Mouse (Mus musculus) right cerebral cortex, postnatal 14 days (tissue): Measurements from ENCODE around the gene Atmin.

ENCODE experiments used
- DNase-seq: peaks from one replicate; pipeline ENCODE4 v3.0.0; 2022

Gene Atmin

GRCm38 (mm10) chr8:116943161-116943554, at the start of gene Atmin:
Gene Atmin (plus strand): TSS chr8:116943393.
- DNase-seq: peak; percentile 87

GRCm38 (mm10) chr8:116893938-116894337, 49.3 kb upstream of the Atmin start:
- DNase-seq: no peak

DNA sequence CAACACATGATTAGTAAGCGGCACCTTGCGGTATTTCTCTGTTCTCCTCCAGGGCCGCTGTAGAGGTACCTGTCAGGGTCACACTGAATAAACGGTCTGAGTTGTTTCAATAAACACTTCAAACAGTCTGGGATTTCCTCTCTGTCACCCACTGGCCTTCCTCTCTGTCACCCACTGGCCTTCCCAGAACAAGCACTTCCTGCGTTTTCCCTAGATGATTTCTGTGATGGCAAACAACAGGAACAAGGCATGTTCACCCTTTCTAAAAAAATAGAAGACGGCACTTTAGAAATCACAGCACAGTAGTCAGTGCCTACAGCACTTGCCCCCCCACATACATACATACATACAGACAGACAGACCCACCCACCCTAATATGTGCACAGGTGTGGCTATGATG, 47.7 kb upstream of the Atmin start:
- no peak for DNase-seq

DNA sequence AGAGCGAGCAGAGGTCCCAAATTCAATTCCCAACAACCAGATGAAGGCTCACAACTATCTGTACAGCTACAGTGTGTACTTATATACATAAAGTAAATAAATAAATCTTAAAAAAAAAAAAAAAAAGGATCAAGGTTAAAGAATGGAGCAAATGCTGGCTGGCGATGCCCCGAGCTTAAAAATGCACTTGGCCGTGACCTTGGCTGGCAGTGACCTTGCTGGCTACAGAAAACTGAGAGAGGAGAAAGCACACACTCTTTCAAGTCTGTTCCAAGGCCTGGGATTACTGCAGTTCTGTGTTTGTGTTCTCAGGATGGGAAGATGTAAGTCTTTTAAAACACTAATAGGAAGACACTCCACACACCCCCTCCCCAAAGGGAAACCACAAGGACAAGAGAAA, 38.5 kb upstream of the Atmin start:
- no peak for DNase-seq

DNA sequence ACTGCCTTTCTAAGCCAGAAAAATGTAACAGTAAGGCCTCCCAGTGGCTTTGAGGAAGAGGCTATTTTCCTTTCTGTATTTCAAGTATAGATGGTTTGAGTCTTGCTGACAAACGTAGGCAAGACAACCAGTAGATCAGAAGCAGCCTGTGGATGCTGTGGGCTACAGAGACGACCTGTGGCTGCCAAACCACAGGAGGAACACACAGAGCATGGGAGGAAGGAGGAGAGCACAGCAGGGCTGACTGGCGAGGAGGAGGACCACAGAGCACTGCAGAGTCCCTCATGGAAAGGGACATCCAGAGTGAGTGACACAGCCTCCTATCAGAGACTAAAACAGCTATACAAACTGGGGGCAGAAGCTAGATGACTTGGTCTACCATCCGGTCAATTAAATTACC, 37.9 kb upstream of the Atmin start:
- DNase-seq: no peak

GRCm38 (mm10) chr8:116905836-116906235, 37.4 kb upstream of the Atmin start:
- no peak for DNase-seq

DNA sequence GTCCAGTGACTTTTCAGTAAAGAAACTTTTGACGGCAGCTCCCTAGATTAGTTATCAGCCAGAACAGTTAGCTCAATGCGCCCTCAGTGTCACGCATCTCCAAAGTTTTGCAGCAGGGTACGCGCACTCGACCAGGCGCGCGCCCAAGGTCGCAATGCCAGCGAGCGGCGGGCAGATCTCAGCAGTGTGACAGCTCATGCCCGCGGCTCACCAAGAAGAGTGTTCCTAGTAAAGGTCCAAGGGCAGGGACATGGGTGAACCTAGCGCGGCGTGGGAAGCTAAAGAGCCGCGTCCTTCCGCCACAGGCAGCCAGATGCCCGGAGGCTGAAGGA, 22.2 kb upstream of the Atmin start:
- no peak for DNase-seq

DNA sequence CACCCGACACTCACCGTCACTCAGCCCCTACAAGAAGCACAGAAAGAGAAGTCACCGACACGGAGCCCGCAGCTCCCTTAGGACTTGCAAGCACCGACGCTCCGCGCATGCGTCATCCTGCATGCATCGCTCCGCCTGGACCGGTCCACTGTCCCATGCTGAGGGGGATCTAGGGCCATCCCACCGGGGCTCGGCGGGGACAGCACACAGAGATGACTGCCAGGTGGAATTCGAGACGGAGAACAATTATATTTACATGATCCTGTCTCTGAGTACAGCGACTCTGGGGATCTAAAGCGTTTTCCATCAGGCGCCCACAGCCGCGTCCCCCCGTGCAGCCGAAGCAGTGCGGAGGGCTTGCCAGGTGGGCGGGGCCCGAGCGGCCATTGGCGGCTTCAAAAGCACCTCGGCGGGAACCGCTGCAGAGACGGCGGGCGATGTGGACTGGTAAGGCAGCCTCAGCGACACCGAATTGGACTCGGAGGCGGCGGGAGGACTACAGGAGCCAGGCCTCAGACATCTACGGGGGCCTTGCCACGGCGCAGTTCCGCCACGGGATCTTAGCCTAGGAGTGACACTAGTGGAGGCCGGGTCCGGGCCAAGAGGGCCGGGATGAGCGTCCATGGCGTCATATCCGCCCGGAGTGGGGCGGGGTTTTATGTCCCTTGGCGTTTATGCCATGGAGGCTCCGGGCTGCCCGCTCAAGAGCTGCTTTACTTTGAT, 21.7 kb upstream of the Atmin start, which contains the start of the genes Cmc2 and Cenpn:
Gene Cmc2 (minus strand): TSS at position 119 of the 723 bp plus-strand sequence.
Gene Cenpn (plus strand): TSS at position 394 of the 723 bp plus-strand sequence.
- DNase-seq: peak; percentile 93

DNA sequence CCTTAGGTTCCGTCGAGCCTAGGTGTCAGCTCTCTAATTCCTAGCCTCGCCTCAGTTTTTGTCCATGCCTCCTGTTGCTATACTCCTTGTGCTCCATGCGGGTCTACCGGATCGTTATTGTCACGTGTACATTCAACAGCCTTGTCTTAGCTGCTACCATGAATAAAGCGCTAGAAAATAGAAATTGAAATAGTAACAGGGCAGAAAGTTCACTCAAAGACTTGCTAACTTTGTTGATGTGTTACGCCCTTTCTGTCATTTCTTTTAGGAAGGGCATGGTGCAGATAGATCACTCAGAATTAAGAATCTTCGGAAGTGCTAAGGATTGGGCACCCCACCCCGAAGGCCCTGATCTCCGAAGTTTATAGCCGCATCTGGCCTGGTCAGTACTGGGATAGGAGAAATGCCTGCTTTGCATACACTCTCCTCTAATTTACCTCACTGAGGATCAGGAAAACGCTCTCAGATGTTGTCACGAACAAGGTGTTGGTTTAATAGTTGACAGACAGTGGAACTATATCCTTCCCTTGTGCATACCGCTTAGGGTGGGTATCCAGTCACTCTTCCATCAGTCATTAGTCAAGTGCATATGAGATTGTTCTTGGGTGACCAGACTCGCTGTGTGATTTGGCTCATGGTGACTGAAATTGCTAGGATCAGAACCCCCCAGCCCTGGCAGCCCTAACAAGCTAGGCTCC, 21.0 kb upstream of the Atmin start:
- DNase-seq: no peak

DNA sequence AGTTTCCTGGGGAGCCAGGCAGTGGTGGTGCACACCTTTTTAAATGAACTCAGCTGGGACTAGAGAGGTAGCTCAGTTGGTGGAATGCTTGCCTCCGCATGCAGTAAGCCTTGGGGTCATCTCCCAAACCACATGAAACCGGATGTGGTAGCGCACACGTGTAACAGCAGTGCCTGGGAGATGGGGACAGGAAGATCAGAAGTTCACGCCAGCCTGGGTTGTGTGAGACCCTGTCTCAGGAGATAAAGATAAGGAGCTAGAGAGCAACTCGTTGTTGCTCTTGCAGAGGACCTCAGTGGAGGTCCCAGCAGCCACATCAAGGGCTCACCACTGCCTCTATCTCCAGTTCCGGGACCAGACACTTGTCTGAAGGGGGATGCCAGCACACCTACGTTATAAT, 19.7 kb upstream of the Atmin start:
- no peak for DNase-seq

DNA sequence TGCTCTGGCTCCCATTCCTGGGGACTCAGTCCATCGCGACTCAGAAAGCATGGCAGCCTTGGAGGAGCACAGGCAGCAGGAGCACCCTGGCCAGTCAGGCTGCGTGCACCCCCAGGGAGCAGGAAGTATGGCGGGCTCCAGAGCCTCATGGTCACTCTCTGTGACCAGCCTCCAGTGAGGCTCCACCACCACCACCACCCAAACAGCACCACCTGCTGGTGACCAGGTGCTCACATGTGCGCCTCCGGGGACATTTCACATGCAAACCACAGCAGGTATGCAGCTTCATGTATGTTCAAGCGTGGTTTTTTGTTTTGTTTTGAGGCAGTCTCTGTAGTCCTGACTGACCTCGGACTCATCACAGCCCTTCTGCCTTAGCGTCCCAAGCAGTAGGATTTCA, 15.3 kb upstream of the Atmin start:
- no peak for DNase-seq

- no peak for DNase-seq
Measured at GRCm38 (mm10) chr8:116928588-116928987, 14.6 kb upstream of the Atmin start.

GRCm38 (mm10) chr8:116934976-116935375, 8.2 kb upstream of the Atmin start:
- no peak for DNase-seq

GRCm38 (mm10) chr8:116935506-116935905, 7.7 kb upstream of the Atmin start:
- no peak for DNase-seq

DNA sequence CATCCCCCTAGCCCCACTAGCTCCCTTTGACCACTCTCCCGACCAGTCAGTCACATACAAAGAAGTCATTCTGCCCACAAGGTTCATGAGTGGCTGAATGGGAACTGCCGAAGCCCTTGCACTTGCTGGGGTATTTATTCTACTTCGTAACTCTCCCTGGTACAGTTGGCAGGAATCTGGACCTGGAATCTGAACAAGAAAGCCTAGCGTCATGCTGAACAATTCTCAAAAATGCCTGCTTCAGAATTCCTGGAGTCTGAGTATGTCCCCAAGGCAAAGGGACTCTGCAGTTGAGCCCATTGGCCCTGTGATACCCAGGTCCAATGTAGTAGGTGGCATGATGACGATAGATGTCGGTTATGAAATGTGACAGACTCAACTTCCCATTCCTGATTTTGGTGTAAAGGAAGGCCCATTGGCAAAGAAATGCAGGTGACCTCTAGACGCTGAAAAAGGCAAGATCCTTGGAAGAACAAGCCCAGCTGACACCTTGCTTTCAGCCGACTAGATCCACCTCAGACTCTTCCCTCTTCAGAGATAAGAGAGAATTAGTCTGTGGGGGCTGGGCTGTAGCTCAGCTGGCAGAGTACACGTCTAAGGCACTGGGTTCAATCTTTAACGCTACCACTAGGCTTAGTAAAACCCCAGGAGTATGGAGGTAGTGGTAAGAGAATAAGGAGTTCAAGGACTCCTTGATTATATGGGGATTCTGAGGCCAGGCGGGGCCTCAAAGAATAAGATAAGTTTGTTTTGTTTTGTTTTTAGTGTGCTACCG, 722 bp upstream of the Atmin start:
- no peak for DNase-seq

DNA sequence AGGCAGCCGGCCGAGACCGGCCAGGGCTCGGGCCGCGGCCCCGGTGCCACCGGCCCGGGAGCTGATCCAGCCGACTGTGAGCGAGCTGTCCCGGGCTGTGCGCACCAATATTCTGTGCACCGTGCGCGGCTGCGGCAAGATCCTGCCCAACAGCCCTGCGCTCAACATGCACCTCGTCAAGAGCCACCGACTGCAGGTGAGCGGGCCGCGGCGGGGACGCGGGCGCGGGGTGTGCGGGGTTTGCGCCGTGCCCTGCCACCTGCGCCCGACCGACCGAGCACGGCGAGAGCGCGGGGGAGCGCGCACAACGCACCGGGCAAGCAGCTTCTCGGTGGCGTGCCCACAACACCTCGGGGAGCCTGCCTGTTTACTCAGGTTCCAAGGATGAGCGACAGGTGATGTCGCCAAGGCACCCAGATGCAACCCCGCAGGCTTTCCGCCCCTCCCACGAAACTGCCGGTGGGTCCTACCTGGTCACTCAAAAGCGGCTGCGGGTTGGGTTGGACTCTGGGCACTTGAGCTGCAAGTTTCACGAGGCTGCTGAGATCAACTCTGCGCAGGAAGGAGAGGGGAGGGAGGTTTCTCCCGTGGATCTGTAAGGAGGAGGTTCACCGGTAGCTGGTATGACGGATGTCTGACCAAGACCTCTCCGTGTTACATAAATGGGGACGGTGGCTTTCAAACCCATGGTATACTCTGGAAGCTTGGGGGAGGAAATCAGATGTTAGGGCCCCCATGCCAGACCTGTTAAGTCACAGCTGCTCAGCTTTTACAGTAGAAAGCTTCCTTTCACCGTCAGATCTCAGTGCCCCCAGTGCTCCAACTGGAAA, 577 bp downstream of the Atmin start:
- peak; percentile 19 for DNase-seq

- DNase-seq: no peak
Measured at GRCm38 (mm10) chr8:116944385-116944696, 1.1 kb downstream of the Atmin start.

- DNase-seq: no peak
Measured at GRCm38 (mm10) chr8:116945169-116945910, 2.1 kb downstream of the Atmin start.

DNA sequence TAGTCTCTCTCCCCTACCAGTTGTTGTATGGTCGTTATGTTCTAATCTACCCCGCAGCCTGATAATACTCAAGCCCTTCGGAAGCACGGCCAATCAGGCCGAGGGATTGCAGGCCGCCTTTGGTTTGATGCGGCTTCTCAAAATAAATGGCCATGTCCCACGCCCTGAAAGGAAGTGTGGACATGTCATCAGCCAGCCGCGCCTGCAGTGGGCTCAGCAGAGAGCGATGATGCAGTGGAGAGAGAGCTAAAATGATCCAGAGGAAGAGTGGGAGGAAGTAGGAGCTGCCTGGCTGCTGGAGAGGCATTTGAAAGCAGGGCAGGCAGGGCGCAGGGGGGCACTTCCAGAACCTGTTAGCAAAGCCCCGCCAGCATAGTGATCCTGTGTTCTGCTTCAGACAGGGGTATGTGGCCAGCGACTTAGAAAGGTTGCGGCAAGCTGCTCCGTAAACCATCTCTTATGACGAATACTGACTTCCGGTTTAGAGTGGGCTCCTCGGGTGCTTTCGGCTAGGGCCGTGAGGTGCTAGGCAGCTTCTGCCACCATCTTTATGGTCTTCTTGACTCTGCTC, 3.2 kb downstream of the Atmin start:
- DNase-seq: peak; percentile 31

DNA sequence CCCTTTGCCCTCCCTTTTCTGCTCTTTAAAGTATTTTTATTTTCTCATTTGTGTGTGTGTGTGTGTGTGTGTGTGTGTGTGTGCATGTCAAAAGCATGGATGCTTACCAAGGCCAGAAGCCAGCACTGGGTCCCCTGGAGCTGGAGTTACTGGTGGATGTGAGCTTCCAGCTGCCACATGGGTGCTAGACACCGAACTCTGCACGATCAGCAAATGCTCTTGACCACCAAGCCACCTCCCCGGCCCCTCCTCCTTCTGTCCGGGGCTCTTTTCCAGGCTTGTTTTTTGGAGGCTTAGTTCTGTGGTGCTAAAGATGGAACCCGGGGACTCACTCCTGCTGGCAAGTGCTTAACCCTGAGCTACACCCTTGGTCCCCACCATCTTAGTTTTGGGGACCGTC, 3.7 kb downstream of the Atmin start:
- DNase-seq: no peak

- no peak for DNase-seq
Measured at GRCm38 (mm10) chr8:116947589-116947988, 4.4 kb downstream of the Atmin start.

DNA sequence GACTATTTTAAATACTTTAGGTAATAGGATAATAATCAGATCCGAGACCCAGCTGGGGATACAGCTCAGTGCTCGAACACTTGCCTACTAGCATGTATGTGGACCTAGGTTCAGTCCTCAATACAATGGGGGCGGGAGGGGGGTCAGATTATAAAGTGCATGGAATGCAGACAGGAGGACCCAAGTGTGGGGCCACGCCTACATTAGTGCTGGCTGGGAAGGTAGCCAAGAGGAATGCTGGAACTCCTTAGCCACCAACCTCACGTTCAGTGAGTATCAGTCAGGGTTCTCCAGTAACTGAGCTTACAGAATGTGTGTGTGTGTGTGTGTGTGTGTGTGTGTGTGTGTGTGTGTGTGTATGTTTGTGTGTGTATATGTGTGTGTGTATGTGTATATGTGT, 8.2 kb downstream of the Atmin start:
- DNase-seq: no peak
